ENCODE assay signal across 8 mouse cellular contexts in genomic region chr1:121430938-121431928, GRCm38 (mm10). TPM values are rescaled to one million over a fixed set of nuclear protein-coding genes. Genes with fewer than 3 reads are reported as not detected.
DNase-seq lines count a peak whose midpoint lies in the region; ATAC-seq and TF ChIP-seq lines count a peak whose summit lies in the region.

Ccdc93 (plus strand) TSS chr1:121431049.

- WGBS in embryonic facial prominence, embryonic 14.5 days = 1% methylated on average over 35 of the region's 47 CpGs
- WGBS in heart, adult 2 months = under 1% methylated on average over 47 of the region's 47 CpGs
- under 1% methylated on average over 47 of the region's 47 CpGs for WGBS in limb, embryonic 13.5 days
- under 1% methylated on average over 47 of the region's 47 CpGs for WGBS in midbrain, embryonic 16.5 days

- peak within 1 kb of the TSS; percentile 88 for H3K4me3 ChIP-seq in embryonic facial prominence, embryonic 14.5 days (ENCODE audit: low read depth, low read length)
- peak within 1 kb of the TSS; percentile 79 for H3K4me3 ChIP-seq in heart, adult 2 months
- peak within 1 kb of the TSS; percentile 90 for H3K4me3 ChIP-seq in limb, embryonic 13.5 days
- peak within 1 kb of the TSS; percentile 77 for H3K4me3 ChIP-seq in midbrain, embryonic 16.5 days (ENCODE audit: low read depth, low read length)

- intact Hi-C loops in heart, adult 2 months (cut with DNase I) = loop anchor here (2.0 kb wide), 2 partner anchors 104 to 136 kb away; partner anchors contain the start of gene Ddx18

- H3K4me1 ChIP-seq in embryonic facial prominence, embryonic 14.5 days (ENCODE audit: control insufficient read depth, insufficient read depth, low read length) = peaks cover 8% of the 10 kb centered on the region; the same call in 1 of the 2 replicates
- peaks cover 5% of the 10 kb centered on the region for H3K4me1 ChIP-seq in heart, adult 2 months (ENCODE audit: control insufficient read depth, insufficient read depth, low read length)
- peaks cover 13% of the 10 kb centered on the region for H3K4me1 ChIP-seq in limb, embryonic 13.5 days
- H3K4me1 ChIP-seq in midbrain, embryonic 16.5 days (ENCODE audit: control insufficient read depth, insufficient read depth, low read length) = peaks cover 16% of the 10 kb centered on the region

- peak within 1 kb of the TSS; percentile 90 for H3K9ac ChIP-seq in embryonic facial prominence, embryonic 14.5 days (ENCODE audit: low read depth, low read length)
- H3K9ac ChIP-seq in heart, adult 2 months (ENCODE audit: low read depth, low read length) = peak within 1 kb of the TSS; percentile 88
- peak within 1 kb of the TSS; percentile 86 for H3K9ac ChIP-seq in limb, embryonic 13.5 days
- H3K9ac ChIP-seq in midbrain, embryonic 16.5 days (ENCODE audit: low read depth, low read length) = peak within 1 kb of the TSS; percentile 81

- DNase-seq in 3T3-L1 (ENCODE audit: low read depth, low spot score) = peak; percentile 98
- peak; percentile 99 for DNase-seq in adrenal gland, postnatal 4 days (ENCODE audit: low spot score in 2 of 2)
- DNase-seq in embryonic facial prominence, embryonic 14.5 days (ENCODE audit: low spot score) = peak; percentile 96
- peak; percentile 99 to 100 for DNase-seq in heart, adult 2 months
- peak; percentile 96 to 99 for DNase-seq in kidney, adult 8-10 months
- DNase-seq in spleen, postnatal 10 days (ENCODE audit: low spot score in 2 of 2) = peak; percentile 98

- peak within 1 kb of the TSS; percentile 99 for H3K4me2 ChIP-seq in embryonic facial prominence, embryonic 14.5 days (ENCODE audit: low read depth, low read length)
- H3K4me2 ChIP-seq in limb, embryonic 13.5 days (replicated peaks) = peak within 1 kb of the TSS; percentile 98
- H3K4me2 ChIP-seq in midbrain, embryonic 16.5 days (ENCODE audit: low read length) = peak within 1 kb of the TSS; percentile 100

- no peak for TF ChIP-seq CTCF in heart, adult 2 months (IDR thresholded peaks at IDR 0.05)

- peak; percentile 94 for TF ChIP-seq POLR2A in heart, adult 2 months (IDR thresholded peaks at IDR 0.05; ENCODE audit: insufficient read depth, low read depth, low read length)

- H3K27ac ChIP-seq in embryonic facial prominence, embryonic 14.5 days (replicated peaks; ENCODE audit: low read depth, low read length) = no peak within 1 kb of the TSS
- peak within 1 kb of the TSS; percentile 91 for H3K27ac ChIP-seq in heart, adult 2 months
- no peak within 1 kb of the TSS for H3K27ac ChIP-seq in limb, embryonic 13.5 days
- no peak within 1 kb of the TSS for H3K27ac ChIP-seq in midbrain, embryonic 16.5 days (ENCODE audit: low read length)

- H3K36me3 ChIP-seq in embryonic facial prominence, embryonic 14.5 days (ENCODE audit: control insufficient read depth, insufficient read depth, low read length) = peaks cover 13% of the 10 kb centered on the region
- H3K36me3 ChIP-seq in heart, adult 2 months (ENCODE audit: control insufficient read depth, insufficient read depth, low read length) = no peaks in the 10 kb centered on the region
- peaks cover 9% of the 10 kb centered on the region for H3K36me3 ChIP-seq in limb, embryonic 13.5 days
- H3K36me3 ChIP-seq in midbrain, embryonic 16.5 days (ENCODE audit: control insufficient read depth, insufficient read depth, low read length) = peaks cover under 1% of the 10 kb centered on the region; the same call in 1 of the 2 replicates

- no peaks in the 10 kb centered on the region for H3K27me3 ChIP-seq in embryonic facial prominence, embryonic 14.5 days (replicated peaks; ENCODE audit: control insufficient read depth, insufficient read depth, low read length)
- no peaks in the 10 kb centered on the region for H3K27me3 ChIP-seq in heart, adult 2 months (ENCODE audit: control insufficient read depth, insufficient read depth, low read length)
- no peaks in the 10 kb centered on the region for H3K27me3 ChIP-seq in limb, embryonic 13.5 days
- no peaks in the 10 kb centered on the region for H3K27me3 ChIP-seq in midbrain, embryonic 16.5 days (ENCODE audit: control insufficient read depth, insufficient read depth, low read depth, low read length)

- H3K79me2 ChIP-seq in heart, adult 2 months (replicated peaks; ENCODE audit: control insufficient read depth, insufficient read depth, low read length) = no peaks in the 10 kb centered on the region

- peak; percentile 95 for ATAC-seq in embryonic facial prominence, embryonic 14.5 days (ENCODE audit: low read depth)
- ATAC-seq in limb, embryonic 13.5 days (ENCODE audit: low FRiP score, low read depth) = peak; percentile 96
- peak; percentile 94 for ATAC-seq in midbrain, embryonic 16.5 days

- 0 out of 2 replicates have a peak, but pooled peaks have one; percentile 45 for TF ChIP-seq EP300 in heart, adult 2 months (IDR thresholded peaks at IDR 0.05; ENCODE audit: insufficient read depth, low read depth, low read length)

- H3K9me3 ChIP-seq in embryonic facial prominence, embryonic 14.5 days (ENCODE audit: control insufficient read depth, low read length) = no peaks in the 10 kb centered on the region
- H3K9me3 ChIP-seq in limb, embryonic 13.5 days = no peaks in the 10 kb centered on the region
- no peaks in the 10 kb centered on the region for H3K9me3 ChIP-seq in midbrain, embryonic 16.5 days (replicated peaks; ENCODE audit: control insufficient read depth, low read length, poor library complexity, severe bottlenecking)

RNA-seq across cellular contexts. Expression of gene Ccdc93, which starts in this region (rescaled TPM):
- total RNA-seq in adrenal gland, postnatal 4 days (2021) = 10 to 100 TPM; 22.9 to 24.5 TPM
- 11.7 and 12.0 TPM in 2 replicates for polyA plus RNA-seq in embryonic facial prominence, embryonic 14.5 days (2014; fragmentation: Nextera tagmentation; extraction: Ambion mirVana)
- total RNA-seq in heart, adult 2 months (2021) = 10 to 100 TPM; 14.0 to 15.1 TPM
- 4.8 and 14.5 TPM in 2 replicates for polyA plus RNA-seq in heart, adult 2 months (2012; rRNA removed)
- 12.6 and 16.3 TPM in 2 replicates for polyA plus RNA-seq in limb, embryonic 13.5 days (2015; fragmentation: Nextera tagmentation; extraction: Ambion mirVana)
- polyA plus RNA-seq in midbrain, embryonic 16.5 days (2015; fragmentation: Nextera tagmentation; extraction: Ambion mirVana) = 11.9 and 12.7 TPM in 2 replicates
